Mouse (Mus musculus) heart, postnatal 36 days (tissue): Measurements from ENCODE around the gene Nup50. TPM values are rescaled to one million over a fixed set of nuclear protein-coding genes. Genes with fewer than 3 reads are reported as not detected.
"Not testable (repeated sequence)": the region's sequence is repeated elsewhere in the genome, so short reads cannot be mapped to it uniquely, and the experiment has no call there.

ENCODE experiments used
- DNase-seq, 2 experiments: peaks; one replicate each; pipeline ENCODE4 v3.0.0; 2021 to 2022
- intact Hi-C: fragments of 180-260 bp; cut with DNase I; formaldehyde crosslinking; loops from one replicate; pipeline ENCODE4 v1.15.1; 2025
- total RNA-seq, 2 experiments: library from RNA; stranded (reverse); gene quantifications; 2 replicates each; pipeline ENCODE4 v1.2.3; 2021

Nup50 gene
- total RNA-seq = 10 to 100 TPM; 14.9 to 17.2 TPM

- DNase-seq = peak; percentile 100
- intact Hi-C loops = loop anchor here (2.0 kb wide), 1 partner anchor 70 kb away; no protein-coding TSS in a partner anchor
These were observed at the start of gene Nup50 for GRCm38 (mm10) chr15:84922884-84923507. Gene Nup50, plus strand, starts transcription at chr15:84923411.

DNA sequence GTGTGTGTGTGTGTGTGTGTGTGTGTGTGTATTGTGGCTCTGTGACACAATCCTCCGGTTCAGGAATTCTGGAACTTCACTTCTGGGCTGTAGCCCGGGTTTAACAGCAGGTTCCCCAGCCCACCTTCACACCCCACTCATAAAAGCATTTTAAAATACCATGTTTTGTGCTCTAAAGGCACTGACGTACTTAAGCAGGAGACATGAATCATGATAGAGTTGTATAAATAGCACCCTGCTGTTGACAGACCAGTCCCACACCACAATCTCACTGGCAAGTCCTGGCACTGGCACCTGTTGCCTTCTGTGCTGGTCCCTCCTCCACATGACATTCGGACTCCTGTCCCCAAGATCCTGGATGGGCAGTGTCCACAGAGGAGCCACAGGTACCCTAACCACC, 49.3 kb upstream of the Nup50 start:
- intact Hi-C loops = no loop called here
- no peak for DNase-seq

DNA sequence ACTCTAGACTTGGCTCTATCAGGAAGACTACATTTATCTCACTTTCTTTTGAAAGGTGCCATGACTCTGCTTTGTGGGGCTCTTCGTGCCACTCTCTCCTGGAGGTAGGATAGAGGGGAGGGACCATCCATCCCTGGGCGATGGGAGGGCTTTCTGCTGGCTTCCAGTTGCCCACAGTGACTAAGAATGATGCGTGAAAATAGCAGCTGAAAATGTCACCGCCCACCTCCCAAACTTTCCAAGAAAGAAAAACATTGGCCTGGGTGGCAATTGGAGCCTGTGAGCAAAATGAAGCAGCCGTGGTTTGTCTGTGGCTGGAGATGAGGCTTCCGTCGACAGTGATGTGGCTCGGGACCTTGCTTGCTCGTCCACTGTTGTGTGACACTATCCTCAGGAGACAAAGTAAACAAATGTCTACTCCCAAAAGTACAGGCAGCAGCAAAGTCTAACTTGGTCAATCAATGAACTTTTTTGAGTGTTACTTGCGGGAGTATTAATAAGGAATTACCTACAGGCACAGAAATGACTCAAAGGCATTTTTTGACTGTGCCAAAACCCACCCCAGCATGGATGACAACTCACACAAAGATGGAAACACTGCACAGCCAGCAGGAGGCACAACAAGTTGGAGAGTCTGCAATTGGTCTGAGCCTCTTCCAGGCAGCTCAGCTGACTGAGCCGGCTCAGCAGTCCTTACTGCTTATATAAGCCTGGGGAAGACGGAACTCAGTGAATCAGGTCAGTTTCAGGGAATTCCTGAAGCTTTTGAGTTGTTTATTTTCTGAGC, 46.0 kb upstream of the Nup50 start:
- no peak for DNase-seq
- intact Hi-C loops = no loop called here

- no peak for DNase-seq
- intact Hi-C loops = no loop called here
These were observed 35.1 kb upstream of the Nup50 start for GRCm38 (mm10) chr15:84888066-84888465.

DNA sequence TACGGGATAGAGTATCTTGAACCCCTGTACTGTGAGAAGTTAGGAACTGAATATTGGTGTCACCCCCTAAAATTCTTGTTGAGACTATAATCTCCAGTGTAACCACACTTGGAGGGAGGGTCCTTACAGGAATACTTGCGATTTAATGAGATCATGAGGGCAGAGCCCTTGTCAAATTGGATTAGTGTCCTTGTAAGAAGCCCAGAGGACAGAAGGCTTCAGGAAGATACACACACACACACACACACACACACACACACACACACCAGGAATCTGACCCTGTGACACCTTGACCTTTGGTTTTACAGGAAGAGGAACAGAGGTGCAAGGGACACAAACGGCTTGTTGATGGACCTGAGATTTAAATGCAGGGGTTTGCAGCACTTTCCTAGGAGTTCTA, 32.0 kb upstream of the Nup50 start:
- intact Hi-C loops = loop anchor here (1.0 to 5.0 kb wide), 4 partner anchors 32 to 219 kb away; no protein-coding TSS in a partner anchor
- DNase-seq = no peak

GRCm38 (mm10) chr15:84891658-84892057, 31.6 kb upstream of the Nup50 start:
- DNase-seq = peak; percentile 65 to 71
- intact Hi-C loops = loop anchor here (1.0 to 5.0 kb wide), 4 partner anchors 33 to 219 kb away; no protein-coding TSS in a partner anchor

GRCm38 (mm10) chr15:84896216-84896615, 27.0 kb upstream of the Nup50 start:
- not testable (repeated sequence) for DNase-seq

DNA sequence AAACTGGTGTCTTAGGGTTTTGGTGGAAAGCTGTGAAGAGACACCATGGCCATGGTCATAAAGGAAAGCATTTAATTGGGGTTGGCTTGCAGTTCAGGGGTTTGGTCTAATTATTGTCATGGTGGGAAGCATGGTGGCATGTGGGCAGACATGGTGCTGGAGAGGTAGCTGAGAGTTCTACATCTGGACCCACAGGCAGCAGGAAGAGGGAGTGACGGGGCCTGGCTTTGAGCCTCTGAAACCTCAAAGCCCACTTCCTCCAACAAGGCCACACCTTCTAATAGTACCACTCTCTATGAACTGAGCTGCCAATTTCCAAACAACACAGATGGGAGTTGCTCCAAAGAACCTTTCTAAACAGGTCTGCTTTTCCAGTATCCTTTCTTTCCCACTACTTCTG, 26.5 kb upstream of the Nup50 start:
- intact Hi-C loops = no loop called here
- DNase-seq = no peak

More at GRCm38 (mm10) chr15:84896216-84896615, 27.0 kb upstream of the Nup50 start:
- intact Hi-C loops = not testable (repeated sequence)

- DNase-seq = no peak
- intact Hi-C loops = no loop called here
These were observed 25.1 kb upstream of the Nup50 start for GRCm38 (mm10) chr15:84898077-84898476.

- intact Hi-C loops = no loop called here
- no peak for DNase-seq
These were observed 19.3 kb upstream of the Nup50 start for GRCm38 (mm10) chr15:84903843-84904385.

DNA sequence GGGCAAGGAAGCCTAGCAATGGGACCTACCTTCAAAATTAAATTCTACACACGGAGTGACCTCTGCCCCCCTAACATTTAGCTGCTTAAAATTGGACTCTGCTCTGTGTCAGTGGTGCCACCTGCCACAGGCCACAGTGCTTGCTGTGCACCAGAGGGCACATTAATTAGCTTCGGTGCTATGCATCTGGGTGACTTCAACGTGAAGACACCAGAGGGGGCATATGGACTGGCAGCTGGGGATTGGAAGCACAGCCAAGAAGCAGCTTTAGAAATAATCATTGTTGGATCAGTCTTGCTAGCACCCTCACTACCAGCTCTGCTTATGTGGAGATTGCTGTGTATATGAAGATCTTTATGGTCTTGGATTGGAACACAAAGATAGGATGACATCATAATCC, 10.0 kb upstream of the Nup50 start:
- no peak for DNase-seq
- intact Hi-C loops = no loop called here

- intact Hi-C loops = no loop called here
- DNase-seq = no peak
These were observed 3.3 kb upstream of the Nup50 start, which contains the start of gene Gm29666 for GRCm38 (mm10) chr15:84919938-84920337. Gene Gm29666, minus strand, starts transcription at chr15:84920038.

DNA sequence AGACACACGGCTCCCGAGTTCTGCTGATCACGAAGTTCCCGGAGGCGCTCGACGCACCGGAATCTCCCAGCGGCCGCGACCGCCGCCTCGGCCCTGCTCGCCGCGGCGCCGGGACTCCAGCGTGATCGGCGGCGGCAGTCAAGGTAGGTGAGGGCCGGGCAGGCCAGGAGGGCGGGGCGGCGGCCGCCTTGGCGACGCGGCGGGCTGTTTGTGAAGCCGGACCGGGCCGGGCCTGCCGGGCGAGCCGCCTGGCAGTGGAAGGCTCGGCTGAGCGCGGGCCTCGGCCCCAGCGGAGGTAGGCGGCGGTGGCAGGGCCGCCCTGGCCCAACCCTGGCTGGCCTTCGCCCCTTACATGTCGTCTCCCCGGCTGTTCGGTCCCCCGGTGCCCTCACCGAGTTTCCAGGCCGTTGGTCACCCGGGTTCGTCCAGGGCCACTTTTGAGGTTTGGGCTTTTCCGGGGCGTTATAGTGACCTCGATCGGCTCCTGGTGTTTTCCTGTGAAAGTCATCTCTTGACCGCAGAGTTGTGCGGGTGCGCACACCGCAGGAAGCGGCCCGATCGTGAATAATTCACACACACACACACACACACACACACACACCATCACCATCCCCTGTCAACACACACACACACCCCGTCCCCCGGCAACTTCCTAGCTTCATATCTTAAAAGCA, 434 bp downstream of the Nup50 start:
- DNase-seq = no peak

GRCm38 (mm10) chr15:84924781-84925315, 1.6 kb downstream of the Nup50 start:
- intact Hi-C loops = loop anchor here (1.0 to 5.0 kb wide), 3 partner anchors 64 to 147 kb away; partner anchors contain the start of gene 5031439G07Rik
- DNase-seq = no peak

More for the DNA sequence above, 434 bp downstream of the Nup50 start:
- intact Hi-C loops = loop anchor here (2.0 kb wide), 2 partner anchors 65 to 71 kb away; partner anchors contain the start of gene 5031439G07Rik

- intact Hi-C loops = loop anchor here (1.0 to 5.0 kb wide), 3 partner anchors 63 to 147 kb away; partner anchors contain the start of gene 5031439G07Rik
- no peak for DNase-seq
These were observed 2.3 kb downstream of the Nup50 start for GRCm38 (mm10) chr15:84925495-84926018.

DNA sequence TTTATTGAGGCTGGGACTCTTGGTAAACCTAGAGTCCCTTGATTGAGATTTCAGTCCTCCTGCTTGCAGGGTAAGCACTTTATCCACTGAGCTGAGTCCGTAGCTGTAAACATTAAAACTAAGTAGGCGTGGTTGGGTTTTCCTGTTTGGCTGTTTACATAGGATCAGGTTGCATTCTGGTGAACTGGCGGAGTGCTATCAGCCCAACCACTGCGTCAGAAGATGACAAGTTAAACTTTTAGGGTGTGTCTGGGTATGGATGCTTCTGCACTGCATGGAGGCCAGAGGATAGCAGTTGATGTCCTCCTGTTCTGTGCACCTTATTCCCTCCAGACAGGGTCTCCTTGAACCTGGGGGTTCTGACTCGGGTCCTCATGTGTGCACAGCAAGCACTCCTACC, 9.1 kb downstream of the Nup50 start:
- DNase-seq = no peak
- intact Hi-C loops = no loop called here

GRCm38 (mm10) chr15:84934901-84935300, 11.7 kb downstream of the Nup50 start:
- intact Hi-C loops = no loop called here
- no peak for DNase-seq

GRCm38 (mm10) chr15:84940102-84940501, 16.9 kb downstream of the Nup50 start:
- intact Hi-C loops = no loop called here
- DNase-seq = peak in 1 of 2 experiments; percentile 21

GRCm38 (mm10) chr15:84942647-84943285, 19.6 kb downstream of the Nup50 start:
- intact Hi-C loops = no loop called here
- DNase-seq = peak in 1 of 2 experiments; percentile 32

- no peak for DNase-seq
- intact Hi-C loops = no loop called here
These were observed 21.1 kb downstream of the Nup50 start for GRCm38 (mm10) chr15:84944319-84944718.
